Mouse (Mus musculus): ENCODE data around the gene Vegfb.
A peak's percentile ranks its signal among the peaks of the same experiment; 100 is the strongest.

Gene Vegfb

GRCm38 (mm10) chr19:6987061-6987903, at the start of gene Vegfb:
Vegfb (minus strand) TSS chr19:6987651.
- DNase-seq (ENCODE audit: low spot score): peak; percentile 39

GRCm38 (mm10) chr19:7034006-7034405, 46.6 kb upstream of the Vegfb start:
- no peak for DNase-seq (ENCODE audit: low spot score)

- no peak for DNase-seq (ENCODE audit: low spot score)
These were observed 42.1 kb upstream of the Vegfb start for GRCm38 (mm10) chr19:7029531-7029930.

GRCm38 (mm10) chr19:7020224-7020641, 32.8 kb upstream of the Vegfb start:
- peak; percentile 64 for DNase-seq (ENCODE audit: low spot score)

- no peak for DNase-seq (ENCODE audit: low spot score)
These were observed 31.7 kb upstream of the Vegfb start, which contains the start of gene Fermt3 for GRCm38 (mm10) chr19:7019191-7019590. Fermt3 (minus strand) TSS chr19:7019469.

- no peak for DNase-seq (ENCODE audit: low spot score)
These were observed 31.1 kb upstream of the Vegfb start for GRCm38 (mm10) chr19:7018546-7018945.

GRCm38 (mm10) chr19:7017541-7018457, 30.3 kb upstream of the Vegfb start:
- no peak for DNase-seq (ENCODE audit: low spot score)

- DNase-seq (ENCODE audit: low spot score): no peak
These were observed 27.2 kb upstream of the Vegfb start for GRCm38 (mm10) chr19:7014481-7015135.

GRCm38 (mm10) chr19:7013984-7014383, 26.5 kb upstream of the Vegfb start:
- DNase-seq (ENCODE audit: low spot score): no peak

- DNase-seq (ENCODE audit: low spot score): no peak
These were observed 25.0 kb upstream of the Vegfb start for GRCm38 (mm10) chr19:7012426-7012825.

- no peak for DNase-seq (ENCODE audit: low spot score)
These were observed 19.6 kb upstream of the Vegfb start for GRCm38 (mm10) chr19:7006892-7007593.

GRCm38 (mm10) chr19:6999360-7000063, 12.1 kb upstream of the Vegfb start:
- no peak for DNase-seq (ENCODE audit: low spot score)

GRCm38 (mm10) chr19:6997721-6998290, 10.4 kb upstream of the Vegfb start:
- DNase-seq (ENCODE audit: low spot score): no peak

GRCm38 (mm10) chr19:6996006-6996405, 8.6 kb upstream of the Vegfb start, which contains the start of the genes Nudt22 and Trpt1:
Nudt22 (minus strand) TSS chr19:6996117.
Trpt1 (plus strand) TSS chr19:6996131.
- DNase-seq (ENCODE audit: low spot score): peak; percentile 80

GRCm38 (mm10) chr19:6995255-6995991, 8.0 kb upstream of the Vegfb start:
- no peak for DNase-seq (ENCODE audit: low spot score)

- DNase-seq (ENCODE audit: low spot score): no peak
These were observed 7.0 kb upstream of the Vegfb start for GRCm38 (mm10) chr19:6994489-6994888.

- no peak for DNase-seq (ENCODE audit: low spot score)
These were observed 6.6 kb upstream of the Vegfb start for GRCm38 (mm10) chr19:6994002-6994401.

GRCm38 (mm10) chr19:6993011-6993770, 5.7 kb upstream of the Vegfb start:
- no peak for DNase-seq (ENCODE audit: low spot score)
